ENCODE assay signal across 11 mouse cellular contexts in the genomic region with DNA sequence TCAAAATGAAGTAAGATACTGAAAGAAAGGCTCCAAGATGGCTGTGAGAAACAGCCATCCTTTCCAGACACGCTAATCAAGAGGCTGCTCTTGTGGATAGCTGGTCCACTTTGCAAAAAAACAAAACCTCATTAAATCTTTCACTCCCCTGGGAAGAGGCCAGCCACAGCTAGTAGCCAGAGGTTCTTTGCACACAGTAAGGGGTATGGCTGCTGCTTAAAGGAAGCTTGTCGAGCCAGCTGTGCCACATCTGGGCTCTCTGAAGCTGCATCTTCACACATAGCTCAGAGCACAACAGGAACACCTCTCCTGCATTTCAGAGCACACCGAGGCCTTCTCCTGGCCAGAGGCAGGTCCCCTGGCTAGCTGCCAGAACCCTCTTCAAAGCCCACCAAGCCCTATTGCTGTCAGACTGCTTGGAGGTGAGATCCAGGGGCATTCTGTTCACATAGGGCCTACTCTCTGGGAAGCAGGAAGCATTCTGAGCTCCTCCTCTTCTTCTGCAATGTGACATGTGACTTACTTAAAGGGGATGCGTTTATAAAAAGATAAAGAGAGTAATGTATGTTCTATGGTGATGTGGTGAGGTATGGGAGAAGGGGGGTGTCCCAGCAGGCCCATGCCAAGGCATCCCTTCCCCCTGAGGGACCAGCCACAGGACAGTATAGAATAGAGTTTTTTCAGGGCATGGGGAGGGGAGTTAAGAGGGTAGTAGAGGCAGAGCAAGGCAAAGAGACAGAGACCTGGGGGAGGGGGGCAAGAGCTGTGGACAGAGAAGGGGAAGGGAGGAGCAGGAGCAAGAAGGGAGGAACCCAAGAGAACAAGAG.
A peak's percentile ranks its signal among the peaks of the same experiment; 100 is the strongest.
DNase-seq lines count a peak whose midpoint lies in the region; ATAC-seq and TF ChIP-seq lines count a peak whose summit lies in the region.
"Had no signal": no experiment of that assay in that cellular context is flagged by ENCODE, and none has a peak within 500 bp of the region (broad histone marks: within the 10 kb centered on the region; RNA-seq: fewer than 3 reads in every experiment).

No protein-coding gene starts in this region.

- TF ChIP-seq CTCF in stomach, postnatal 0 days (IDR thresholded peaks at IDR 0.05; ENCODE audit: low read depth) = no peak

- no peak for DNase-seq in stomach, postnatal 0 days (ENCODE audit: low spot score)
- DNase-seq in hindbrain, embryonic 10.5 days (ENCODE audit: low spot score) = no peak
- peak; percentile 10 for DNase-seq in mesoderm, embryonic 11.5 days (ENCODE audit: low read depth, low spot score)
- DNase-seq in embryo, embryonic 9.5 days (ENCODE audit: extremely low spot score) = no peak
- no peak for DNase-seq in yolk sac, embryonic 10.5 days (ENCODE audit: low spot score)
- no peak for DNase-seq in cerebellum, adult 18-20 months
- DNase-seq: gastrocnemius, postnatal 36 days; right cerebral cortex, postnatal 4 days had no signal

- H3K9ac ChIP-seq in stomach, embryonic 16.5 days (ENCODE audit: low read length) = no peak overlapping the region
- no peak overlapping the region for H3K9ac ChIP-seq in stomach, postnatal 0 days (ENCODE audit: low read length)
- H3K9ac ChIP-seq: liver, embryonic 15.5 days; stomach, embryonic 15.5 days had no signal

- H3K4me1 ChIP-seq in stomach, embryonic 16.5 days (ENCODE audit: control insufficient read depth, insufficient read depth, low read length) = peaks cover 4% of the 10 kb centered on the region
- no peaks in the 10 kb centered on the region for H3K4me1 ChIP-seq in stomach, postnatal 0 days (replicated peaks; ENCODE audit: control insufficient read depth, insufficient read depth)
- H3K4me1 ChIP-seq in hindbrain, embryonic 10.5 days (replicated peaks) = peaks cover 21% of the 10 kb centered on the region
- H3K4me1 ChIP-seq: liver, embryonic 15.5 days had no signal

- H3K27ac ChIP-seq in stomach, embryonic 16.5 days (ENCODE audit: low read length) = no peak overlapping the region
- H3K27ac ChIP-seq in stomach, postnatal 0 days (replicated peaks) = no peak overlapping the region
- peak overlapping the region; percentile 64 for H3K27ac ChIP-seq in hindbrain, embryonic 10.5 days
- H3K27ac ChIP-seq: liver, embryonic 15.5 days; stomach, embryonic 15.5 days had no signal

- H3K36me3 ChIP-seq in stomach, embryonic 16.5 days (ENCODE audit: control insufficient read depth, insufficient read depth, low read length) = no peaks in the 10 kb centered on the region
- H3K36me3 ChIP-seq in stomach, postnatal 0 days (ENCODE audit: control insufficient read depth, insufficient read depth, low read length) = no peaks in the 10 kb centered on the region
- H3K36me3 ChIP-seq in hindbrain, embryonic 10.5 days = no peaks in the 10 kb centered on the region
- H3K36me3 ChIP-seq: stomach, embryonic 15.5 days had no signal

- peak; percentile 37; the same call in 1 of the 2 replicates for ATAC-seq in stomach, embryonic 16.5 days (ENCODE audit: insufficient read depth, low FRiP score)
- ATAC-seq in stomach, postnatal 0 days (ENCODE audit: low FRiP score, low TSS enrichment) = no peak; the same call in 1 of the 2 replicates

- H3K27me3 ChIP-seq in stomach, embryonic 16.5 days (ENCODE audit: control insufficient read depth, insufficient read depth, low read length) = no peaks in the 10 kb centered on the region
- no peaks in the 10 kb centered on the region for H3K27me3 ChIP-seq in stomach, postnatal 0 days (ENCODE audit: control insufficient read depth, insufficient read depth, low read length)
- no peaks in the 10 kb centered on the region for H3K27me3 ChIP-seq in hindbrain, embryonic 10.5 days (ENCODE audit: insufficient read depth, poor library complexity, severe bottlenecking)
- H3K27me3 ChIP-seq: liver, embryonic 15.5 days; stomach, embryonic 15.5 days had no signal

- 25% methylated on average over 4 of the region's 4 CpGs for WGBS in stomach, embryonic 16.5 days
- 29% methylated on average over 4 of the region's 4 CpGs for WGBS in stomach, postnatal 0 days
- 6% methylated on average over 4 of the region's 4 CpGs for WGBS in hindbrain, embryonic 10.5 days

- no peak overlapping the region for H3K4me2 ChIP-seq in stomach, embryonic 16.5 days (ENCODE audit: low read depth, low read length)
- no peak overlapping the region for H3K4me2 ChIP-seq in stomach, postnatal 0 days (replicated peaks; ENCODE audit: low read depth)
- H3K4me2 ChIP-seq: liver, embryonic 15.5 days; stomach, embryonic 15.5 days had no signal

- H3K4me3 ChIP-seq in stomach, embryonic 16.5 days (replicated peaks; ENCODE audit: low read length) = no peak overlapping the region
- H3K4me3 ChIP-seq in stomach, postnatal 0 days (ENCODE audit: low read depth, low read length) = no peak overlapping the region
- no peak overlapping the region for H3K4me3 ChIP-seq in hindbrain, embryonic 10.5 days
- H3K4me3 ChIP-seq: liver, embryonic 15.5 days; stomach, embryonic 15.5 days had no signal

- no peak for TF ChIP-seq EP300 in stomach, postnatal 0 days (optimal IDR thresholded peaks at IDR 0.05)

- no peaks in the 10 kb centered on the region for H3K9me3 ChIP-seq in stomach, embryonic 16.5 days (replicated peaks; ENCODE audit: control insufficient read depth, low read length)
- no peaks in the 10 kb centered on the region for H3K9me3 ChIP-seq in stomach, postnatal 0 days (ENCODE audit: control insufficient read depth, low read length)
- H3K9me3 ChIP-seq in hindbrain, embryonic 10.5 days = no peaks in the 10 kb centered on the region
- H3K9me3 ChIP-seq: liver, embryonic 15.5 days; stomach, embryonic 15.5 days had no signal
